Mouse (Mus musculus): ENCODE data around the gene Bcdin3d.

Gene Bcdin3d

DNA sequence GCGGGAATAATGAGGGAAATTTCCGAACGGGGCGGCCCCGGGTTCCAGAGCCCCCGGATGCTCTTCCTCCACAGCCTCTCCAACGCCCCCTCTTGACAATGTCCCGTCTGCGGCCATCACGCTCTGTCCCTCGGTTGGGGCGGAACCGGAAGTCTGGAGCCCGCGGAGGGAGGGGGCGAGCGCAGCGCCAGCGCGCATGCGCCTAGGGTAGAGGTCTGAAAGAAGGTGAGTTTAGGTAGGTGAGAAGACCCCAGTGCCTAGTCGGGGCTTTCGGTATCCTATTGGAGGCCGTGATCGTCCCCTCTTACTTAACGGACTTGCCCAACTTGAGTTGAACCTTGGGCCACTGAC is at the start of gene Bcdin3d:
Bcdin3d (minus strand) TSS at position 155 of the 351 bp plus-strand sequence.
- DNase-seq (ENCODE audit: low spot score), result peak; percentile 87

GRCm38 (mm10) chr15:99520306-99520705 is 45.8 kb upstream of the Bcdin3d start:
- DNase-seq (ENCODE audit: low spot score), result no peak

DNA sequence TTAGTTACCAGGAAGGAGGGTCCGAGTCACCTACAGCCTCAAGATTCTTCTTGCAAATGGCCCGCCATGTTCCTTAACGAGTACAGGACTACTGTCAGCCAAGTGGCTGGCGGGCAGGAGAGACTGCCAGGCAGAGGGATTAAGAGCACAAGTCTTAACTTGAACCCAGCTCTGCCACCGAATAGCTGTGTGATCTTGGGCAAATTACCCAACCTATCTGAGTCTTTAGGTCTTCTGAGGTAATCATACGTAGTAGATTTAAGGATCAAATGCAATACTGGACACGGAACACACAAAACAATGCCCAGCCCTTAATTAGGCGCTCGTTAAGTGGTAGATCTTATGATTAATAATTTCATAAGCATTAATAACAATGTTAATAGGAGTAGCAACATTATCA is 45.1 kb upstream of the Bcdin3d start:
- DNase-seq (ENCODE audit: low spot score), result no peak

DNA sequence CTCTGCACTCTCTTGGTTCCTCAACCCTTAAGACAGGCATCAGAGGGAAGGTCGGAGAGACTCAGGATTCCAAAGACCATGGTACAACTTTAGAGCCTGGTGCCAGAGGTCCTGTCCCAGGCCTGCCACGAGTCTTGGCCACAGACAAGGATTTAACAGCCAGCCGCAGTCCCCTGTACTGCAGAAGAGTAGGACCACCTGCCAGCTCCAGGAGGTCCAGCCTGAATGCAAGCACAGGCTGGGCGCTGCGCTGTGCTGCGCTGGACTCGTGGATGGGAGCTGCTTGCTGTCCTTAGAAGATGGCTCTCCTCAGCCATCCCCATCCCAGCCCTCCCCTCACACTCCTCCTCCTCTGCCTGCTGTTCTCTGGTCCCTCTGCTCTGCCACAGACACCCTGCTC is 43.2 kb upstream of the Bcdin3d start:
- DNase-seq (ENCODE audit: low spot score), result no peak

DNA sequence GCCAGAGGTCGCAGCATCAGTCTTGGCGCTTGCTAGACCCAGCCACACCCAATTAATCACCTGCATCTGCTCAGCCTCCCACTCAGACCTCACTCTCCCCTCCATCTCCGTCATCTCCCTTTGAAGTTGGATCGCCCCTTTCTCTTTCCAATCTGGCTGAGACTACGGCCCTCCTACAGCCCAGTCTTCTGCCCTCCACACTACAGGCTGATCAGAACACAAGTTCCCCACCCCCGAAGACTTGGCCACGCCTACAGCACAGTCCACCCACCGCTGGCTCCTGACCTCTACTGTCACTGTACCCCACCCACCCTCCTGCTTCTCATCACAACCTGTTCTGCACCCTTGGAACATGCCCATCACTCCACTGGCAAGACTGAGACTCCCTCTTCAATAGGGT is 42.2 kb upstream of the Bcdin3d start:
- no peak for DNase-seq (ENCODE audit: low spot score)

DNA sequence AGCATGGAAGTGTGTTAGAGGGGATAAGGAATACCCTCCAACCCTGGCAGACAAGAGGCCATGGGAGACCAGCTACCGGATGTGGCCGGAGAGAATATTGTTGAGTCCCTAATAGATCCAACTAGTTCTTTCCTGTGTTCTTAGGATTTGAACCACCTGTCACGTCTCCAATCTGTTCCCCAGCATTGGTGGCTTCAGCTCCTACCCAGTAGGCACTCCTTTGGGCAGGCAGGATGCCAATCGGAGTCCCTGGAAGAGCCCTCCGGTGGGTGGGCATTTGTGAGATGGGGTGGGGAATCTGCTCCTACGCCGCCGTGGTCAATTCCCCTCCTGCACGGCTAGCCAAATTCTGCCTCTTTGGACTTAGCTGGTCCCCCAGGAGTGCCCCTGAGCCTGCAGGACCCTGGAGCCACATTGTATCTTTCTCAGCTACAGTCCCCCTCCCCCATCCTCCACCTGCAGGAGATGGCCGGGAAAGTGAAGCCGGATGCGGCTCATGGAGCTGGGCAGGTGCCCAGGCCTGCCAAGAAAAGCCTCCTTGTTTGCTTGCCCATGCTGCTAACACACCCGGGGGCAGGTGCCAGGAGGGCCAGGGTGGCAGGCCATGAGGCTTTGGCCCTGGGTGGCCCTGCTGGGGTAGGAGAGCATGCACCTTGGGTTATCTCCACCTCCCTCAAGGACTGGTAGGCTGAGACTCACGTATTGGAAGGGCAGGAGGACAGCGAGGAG is 37.4 kb upstream of the Bcdin3d start:
- no peak for DNase-seq (ENCODE audit: low spot score)

GRCm38 (mm10) chr15:99510621-99511020 is 36.1 kb upstream of the Bcdin3d start:
- no peak for DNase-seq (ENCODE audit: low spot score)

- DNase-seq (ENCODE audit: low spot score), result no peak
Observed at GRCm38 (mm10) chr15:99509840-99510239, 35.3 kb upstream of the Bcdin3d start.

- no peak for DNase-seq (ENCODE audit: low spot score)
Observed at GRCm38 (mm10) chr15:99505324-99506095, 31.0 kb upstream of the Bcdin3d start.

GRCm38 (mm10) chr15:99503256-99503655 is 28.7 kb upstream of the Bcdin3d start:
- DNase-seq (ENCODE audit: low spot score), result no peak

DNA sequence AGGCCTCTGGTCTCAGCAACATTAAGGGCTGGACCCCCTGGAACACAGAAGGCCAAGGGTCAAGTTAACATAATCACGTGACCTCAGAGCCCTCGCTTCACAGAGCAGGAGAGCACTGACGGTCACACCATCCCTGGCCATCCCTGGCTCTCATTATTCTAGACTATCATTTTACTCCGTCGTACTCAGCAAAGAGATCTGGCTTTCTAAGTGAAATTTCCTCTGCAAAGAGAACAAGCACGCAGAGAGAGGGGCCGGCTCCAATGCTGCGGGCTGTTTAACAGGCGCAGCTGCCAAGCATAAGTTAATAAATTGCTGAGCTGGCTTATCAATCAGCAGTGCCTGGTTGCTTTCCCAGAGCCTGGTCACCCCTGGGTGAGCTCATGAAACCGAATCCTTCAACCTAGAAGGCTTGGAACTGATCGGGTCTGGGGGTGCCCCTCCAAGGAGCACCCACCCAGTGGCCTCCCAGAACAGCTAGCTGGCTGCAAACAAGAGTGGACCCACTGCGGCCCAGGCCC is 27.8 kb upstream of the Bcdin3d start:
- no peak for DNase-seq (ENCODE audit: low spot score)

DNA sequence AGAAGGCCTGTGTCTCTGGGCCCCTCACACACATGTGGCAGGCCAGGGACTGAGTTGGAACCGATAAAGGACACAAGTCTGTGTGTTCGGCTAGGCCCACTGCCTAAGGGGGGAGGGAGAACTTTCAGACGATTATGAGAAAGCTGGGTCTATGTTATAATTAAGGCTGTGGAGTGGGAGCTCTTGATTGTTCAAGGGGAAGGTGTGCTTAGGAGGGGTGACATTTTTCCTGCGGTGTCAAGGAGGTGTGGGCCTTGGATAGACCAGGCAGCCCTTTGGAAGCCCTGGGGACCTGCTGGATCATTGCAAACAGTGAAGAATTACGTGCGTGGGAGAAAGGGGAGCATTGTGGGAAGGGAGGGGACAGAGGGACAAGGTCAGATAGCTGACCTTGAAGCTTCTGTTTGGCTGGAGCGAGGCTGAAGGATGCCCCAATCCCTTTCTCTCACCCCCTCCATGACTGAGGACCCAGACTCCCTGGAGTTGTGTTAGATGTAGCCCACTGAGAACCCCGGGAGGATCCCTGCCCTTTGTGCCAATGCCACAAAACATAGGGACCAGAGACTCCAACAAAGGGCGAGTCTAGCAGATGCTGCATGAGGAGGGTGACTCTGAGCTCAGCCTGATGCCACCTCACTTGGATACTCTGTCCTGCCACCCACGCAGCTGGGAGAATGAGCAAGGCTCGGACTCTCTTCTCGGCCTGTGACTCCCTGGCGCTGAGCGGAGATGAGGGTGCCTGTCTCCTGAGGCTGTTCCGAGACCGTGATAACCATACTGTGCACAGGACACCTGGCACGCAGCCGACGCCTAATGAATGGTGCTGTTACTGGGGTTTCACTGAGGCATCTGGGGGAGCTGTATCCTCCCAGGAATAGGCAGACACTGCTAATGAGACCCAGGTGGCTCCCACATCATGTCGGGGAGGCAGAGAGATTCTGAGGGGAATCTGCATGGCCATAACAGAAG is 27.0 kb upstream of the Bcdin3d start:
- no peak for DNase-seq (ENCODE audit: low spot score)

- no peak for DNase-seq (ENCODE audit: low spot score)
Observed at GRCm38 (mm10) chr15:99500320-99500719, 25.8 kb upstream of the Bcdin3d start.

DNA sequence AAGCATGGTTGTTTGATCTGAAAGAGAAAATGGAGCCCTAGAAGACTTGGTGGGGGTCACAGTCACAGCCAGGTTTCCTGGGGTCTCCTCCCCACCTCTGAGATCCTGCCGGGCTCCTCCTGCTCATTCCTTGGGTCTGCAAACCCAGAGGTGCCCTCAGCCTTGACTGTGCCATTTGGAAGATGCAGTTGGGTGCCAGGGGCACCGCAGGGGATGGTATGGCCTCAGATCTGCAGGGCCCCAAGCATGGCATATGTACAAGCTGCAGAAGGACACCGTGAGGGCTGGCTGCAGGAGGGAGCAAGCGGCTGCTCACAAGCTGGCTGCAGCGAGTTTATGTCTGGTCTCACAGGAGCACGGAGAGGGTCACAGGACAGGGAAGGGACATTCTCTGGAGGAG is 25.2 kb upstream of the Bcdin3d start:
- no peak for DNase-seq (ENCODE audit: low spot score)

GRCm38 (mm10) chr15:99498781-99499180 is 24.3 kb upstream of the Bcdin3d start:
- DNase-seq (ENCODE audit: low spot score), result no peak

DNA sequence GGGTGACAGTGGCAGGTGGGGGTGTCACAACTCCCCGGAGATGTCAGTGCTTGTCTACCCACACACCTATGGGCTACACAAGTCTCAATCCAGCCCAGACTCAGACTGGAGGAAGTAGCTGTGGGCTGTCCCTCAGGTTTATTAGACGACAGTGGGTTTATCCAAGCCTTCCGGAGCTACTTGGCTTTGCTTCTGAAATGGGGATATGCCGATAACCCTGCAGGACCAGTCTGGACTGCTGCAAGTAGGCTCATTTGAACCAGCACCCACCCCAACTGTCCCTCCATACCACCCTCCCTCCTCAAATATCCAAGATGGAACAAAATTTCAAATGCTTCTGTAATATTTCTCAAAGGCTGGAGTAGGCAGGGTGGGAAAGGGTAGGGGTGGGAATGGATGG is 23.8 kb upstream of the Bcdin3d start:
- no peak for DNase-seq (ENCODE audit: low spot score)

- DNase-seq (ENCODE audit: low spot score), result no peak
Observed at GRCm38 (mm10) chr15:99497527-99498242, 23.2 kb upstream of the Bcdin3d start.

DNA sequence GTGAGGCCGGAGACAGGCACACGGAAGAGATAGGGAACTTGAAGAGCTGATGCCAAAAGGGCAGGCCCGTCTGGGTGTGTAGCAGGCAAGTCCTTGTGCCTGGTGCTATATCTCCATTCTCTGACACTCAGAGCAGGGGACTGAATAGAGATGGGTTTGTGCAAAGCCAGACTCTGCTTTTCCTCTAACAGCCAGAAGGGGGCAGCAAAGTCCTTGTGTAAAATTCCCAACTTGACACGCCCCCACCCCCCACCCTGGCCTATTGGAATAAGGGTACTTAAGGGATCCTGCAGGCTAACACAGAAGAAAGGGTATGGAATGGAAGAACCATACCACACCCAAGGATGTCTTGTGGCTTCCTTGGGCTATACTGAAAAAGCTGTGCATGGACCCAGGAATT is 22.5 kb upstream of the Bcdin3d start:
- no peak for DNase-seq (ENCODE audit: low spot score)

- no peak for DNase-seq (ENCODE audit: low spot score)
Observed at GRCm38 (mm10) chr15:99484745-99485144, 10.2 kb upstream of the Bcdin3d start.

DNA sequence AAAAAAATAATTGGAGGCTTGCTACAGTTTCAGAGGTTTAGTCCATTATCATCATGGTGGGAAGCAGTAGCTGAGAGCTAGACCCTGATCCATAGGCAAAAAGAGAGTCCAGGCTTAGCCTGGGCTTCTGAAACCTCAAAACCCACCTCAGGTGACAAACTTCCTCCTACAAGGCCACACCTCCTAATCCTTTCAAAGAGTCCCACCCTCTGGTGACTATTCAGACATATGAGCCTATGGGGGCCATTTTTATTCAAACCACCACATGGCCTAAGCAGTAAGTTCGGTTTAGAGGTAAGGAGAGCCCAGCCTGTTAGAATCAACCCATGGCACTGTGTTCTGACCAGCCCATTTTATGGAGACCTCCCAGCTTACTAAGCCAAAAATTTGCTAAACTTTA is 1.3 kb upstream of the Bcdin3d start:
- DNase-seq (ENCODE audit: low spot score), result no peak

DNA sequence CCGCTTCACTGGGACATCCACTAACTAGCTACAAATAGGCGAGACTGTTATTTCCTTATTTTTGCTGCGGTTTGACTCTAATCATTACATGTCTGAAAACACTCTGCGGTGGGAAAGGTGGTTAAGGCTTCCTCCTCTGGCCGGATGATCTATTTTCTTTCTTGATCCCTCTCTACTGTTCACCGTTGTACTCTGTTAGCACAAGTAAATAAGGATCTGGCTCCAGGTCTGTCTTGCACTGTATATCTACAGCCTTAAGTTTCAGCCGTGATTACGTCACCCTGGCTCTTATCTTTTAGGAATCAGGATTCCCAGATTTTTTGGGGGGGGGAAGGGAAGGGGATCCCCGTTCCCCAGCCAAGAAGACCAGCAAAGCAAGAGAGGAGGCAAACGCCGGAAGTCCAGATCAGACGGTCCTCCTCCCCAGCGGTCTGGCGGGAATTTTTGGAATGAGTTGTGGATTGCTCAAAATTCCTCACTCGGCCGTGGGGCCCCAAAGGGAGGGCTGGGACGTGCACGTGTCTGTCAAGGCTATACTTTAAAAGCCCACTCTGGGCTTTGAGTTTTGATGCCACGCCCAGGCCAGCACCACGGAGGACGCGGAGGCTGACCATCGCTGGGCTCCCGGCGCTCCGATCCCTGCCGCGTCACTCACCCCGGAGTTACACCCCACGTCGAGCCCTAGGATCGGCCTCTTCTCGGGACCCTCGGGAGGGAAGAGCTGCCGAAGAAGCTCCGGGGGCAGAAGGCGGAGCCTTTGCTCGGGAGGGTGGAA is 542 bp downstream of the Bcdin3d start:
- no peak for DNase-seq (ENCODE audit: low spot score)
